15 mouse cellular contexts compared by ENCODE assay signal in genomic region chr3:84283524-84283923, GRCm38 (mm10). TPM values are rescaled to one million over a fixed set of nuclear protein-coding genes. Genes with fewer than 3 reads are reported as not detected.
DNase-seq lines count a peak whose midpoint lies in the region; ATAC-seq and TF ChIP-seq lines count a peak whose summit lies in the region.
"Had no signal": no experiment of that assay in that cellular context is flagged by ENCODE, and none has a peak within 500 bp of the region (broad histone marks: within the 10 kb centered on the region; RNA-seq: fewer than 3 reads in every experiment).

No protein-coding gene starts in this region.

- ATAC-seq in heart, postnatal 0 days (ENCODE audit: insufficient read depth, low read depth), result peak; percentile 70
- ATAC-seq in monocyte, adult 5-6 weeks (replicated peaks; ENCODE audit: insufficient number of reproducible peaks, low FRiP score, low TSS enrichment, poor library complexity, severe bottlenecking), result no peak
- ATAC-seq: forebrain, embryonic 16.5 days had no signal

- DNase-seq in heart, postnatal 0 days (ENCODE audit: low spot score), result no peak
- DNase-seq in heart, adult 8-10 months (ENCODE audit: low spot score), result no peak
- peak; percentile 82 to 95 for DNase-seq in kidney, adult 8-10 months
- peak; percentile 95 for DNase-seq in liver, adult 2 months (ENCODE audit: extremely low read depth, low read depth, low spot score)
- DNase-seq in thymus, postnatal 0 days (ENCODE audit: low spot score), result no peak
- DNase-seq in urinary bladder, postnatal 36 days (ENCODE audit: low spot score in 2 of 2), result no peak
- DNase-seq: adrenal gland, adult 2 months; cerebellum, postnatal 36 days; gastrocnemius, postnatal 25 days; thymus, postnatal 25 days had no signal

- no peak for TF ChIP-seq EP300 in heart, postnatal 0 days (IDR thresholded peaks at IDR 0.05; ENCODE audit: low read depth)

- H3K9ac ChIP-seq in heart, postnatal 0 days (replicated peaks; ENCODE audit: low read depth, low read length), result no peak overlapping the region
- peak overlapping the region; percentile 60; the same call in 1 of the 2 replicates for H3K9ac ChIP-seq in liver, adult 2 months (ENCODE audit: low read depth, low read length)

- 32% methylated on average over 8 of the region's 8 CpGs for WGBS in heart, postnatal 0 days
- WGBS in liver, adult 2 months, result 12% methylated on average over 8 of the region's 8 CpGs
- WGBS in small intestine, adult 2 months, result 23% methylated on average over 8 of the region's 8 CpGs

- H3K27ac ChIP-seq in heart, postnatal 0 days (ENCODE audit: low read depth), result peak overlapping the region; percentile 25; the same call in 1 of the 2 replicates
- peak overlapping the region; percentile 66 for H3K27ac ChIP-seq in liver, adult 2 months (replicated peaks; ENCODE audit: insufficient read depth, low read depth, low read length)
- peak overlapping the region; percentile 95 for H3K27ac ChIP-seq in small intestine, adult 2 months (ENCODE audit: insufficient read depth, low read depth, low read length)
- H3K27ac ChIP-seq: layer of hippocampus, adult 2 months; limb, embryonic 10.5 days had no signal

- no peak overlapping the region for H3K4me3 ChIP-seq in heart, postnatal 0 days (ENCODE audit: low read depth, low read length)
- H3K4me3 ChIP-seq in liver, adult 2 months (ENCODE audit: insufficient read depth, low read depth, low read length), result peak overlapping the region; percentile 47; the same call in 1 of the 2 replicates
- H3K4me3 ChIP-seq in small intestine, adult 2 months (ENCODE audit: low read depth, low read length), result 0 out of 2 replicates have a peak overlapping the region, but pooled peaks have one; percentile 3
- H3K4me3 ChIP-seq: layer of hippocampus, adult 2 months; limb, embryonic 10.5 days had no signal

- TF ChIP-seq POLR2A in liver, adult 2 months (IDR thresholded peaks at IDR 0.05; ENCODE audit: extremely low read depth, insufficient read depth, low read length), result no peak
- TF ChIP-seq POLR2A in small intestine, adult 2 months (IDR thresholded peaks at IDR 0.05; ENCODE audit: low read depth, low read length), result no peak

- peaks cover 5% of the 10 kb centered on the region; the same call in 1 of the 2 replicates for H3K79me2 ChIP-seq in liver, adult 2 months (ENCODE audit: control insufficient read depth, insufficient read depth, low read length)

- TF ChIP-seq CTCF in heart, postnatal 0 days (IDR thresholded peaks at IDR 0.05; ENCODE audit: low read depth), result no peak
- TF ChIP-seq CTCF in liver, adult 2 months (IDR thresholded peaks at IDR 0.05; ENCODE audit: low read depth, low read length), result no peak
- no peak for TF ChIP-seq CTCF in small intestine, adult 2 months (IDR thresholded peaks at IDR 0.05; ENCODE audit: extremely low read depth, insufficient read length, insufficient replicate concordance, low read depth, low read length)

- H3K4me1 ChIP-seq in heart, postnatal 0 days (ENCODE audit: control insufficient read depth, insufficient read depth), result peaks cover 16% of the 10 kb centered on the region
- H3K4me1 ChIP-seq in liver, adult 2 months (ENCODE audit: control insufficient read depth, insufficient read depth, low read length), result peaks cover 26% of the 10 kb centered on the region
- peaks cover 36% of the 10 kb centered on the region for H3K4me1 ChIP-seq in small intestine, adult 2 months (ENCODE audit: control insufficient read depth, insufficient read depth, insufficient read length, low read length)

- no peaks in the 10 kb centered on the region for H3K9me3 ChIP-seq in heart, postnatal 0 days (replicated peaks; ENCODE audit: control insufficient read depth, low read length)
- H3K9me3 ChIP-seq: limb, embryonic 10.5 days had no signal

- no peaks in the 10 kb centered on the region for H3K36me3 ChIP-seq in heart, postnatal 0 days (replicated peaks; ENCODE audit: control insufficient read depth, insufficient read depth, low read length)
- H3K36me3 ChIP-seq in liver, adult 2 months (ENCODE audit: control insufficient read depth, insufficient read depth, low read length), result no peaks in the 10 kb centered on the region
- no peaks in the 10 kb centered on the region for H3K36me3 ChIP-seq in small intestine, adult 2 months (ENCODE audit: control insufficient read depth, insufficient read depth, low read length)
- H3K36me3 ChIP-seq: limb, embryonic 10.5 days had no signal

- peak overlapping the region; percentile 33 for H3K4me2 ChIP-seq in heart, postnatal 0 days (ENCODE audit: low read depth, low read length)

- no peaks in the 10 kb centered on the region for H3K27me3 ChIP-seq in heart, postnatal 0 days (ENCODE audit: control insufficient read depth, insufficient read depth, low read length)
- H3K27me3 ChIP-seq in liver, adult 2 months (ENCODE audit: control insufficient read depth, insufficient read depth, low read length), result no peaks in the 10 kb centered on the region
- no peaks in the 10 kb centered on the region for H3K27me3 ChIP-seq in small intestine, adult 2 months (ENCODE audit: control insufficient read depth, insufficient read depth, low read length)

RNA-seq across cellular contexts. Expression of gene Trim2, which starts 23.2 kb away (rescaled TPM):
- 6.1 and 11.0 TPM in 2 replicates for total RNA-seq in heart, postnatal 0 days (2014; rRNA removed; ENCODE audit: low replicate concordance)
- polyA plus RNA-seq in heart, postnatal 0 days (2015; fragmentation: Nextera tagmentation; extraction: Ambion mirVana), result 4.9 and 6.0 TPM in 2 replicates
- total RNA-seq in heart, adult 8-10 months (2022), result 1 to 10 TPM; 4.9 to 8.2 (median 6.7) TPM
- 10.0 and 11.1 TPM in 2 replicates for total RNA-seq in liver, adult 2 months (2014; rRNA removed)
- 26.3 and 27.4 TPM in 2 replicates for polyA plus RNA-seq in liver, adult 2 months (2012; rRNA removed)
- polyA plus RNA-seq in small intestine, adult 2 months (2012; rRNA removed), result 26.1 and 52.4 TPM in 2 replicates
- polyA plus RNA-seq in thymus, postnatal 0 days (2015; fragmentation: Nextera tagmentation; extraction: Ambion mirVana), result 1.3 and 1.9 TPM in 2 replicates
- total RNA-seq in monocyte, adult 5-6 weeks (2017), result 0.39 TPM in 1 of 3 replicates, not detected in the others

Comparison
In these comparisons a context has a peak if more than half of its experiments do, and no peak if none do; other contexts are left out.
1. DNase-seq: peak in kidney, adult 8-10 months (2 of 2) and liver, adult 2 months (single experiment); none in heart, postnatal 0 days (single experiment), heart, adult 8-10 months (single experiment), thymus, postnatal 0 days (single experiment) and urinary bladder, postnatal 36 days (0 of 2).
2. H3K27ac ChIP-seq: peak in every context shown above with its lines; median percentile 95 in small intestine, adult 2 months; 66 in liver, adult 2 months; 25 in heart, postnatal 0 days.